Mouse (Mus musculus) embryonic facial prominence, embryonic 14.5 days (tissue): ENCODE measurements around the gene Dhx15. TPM values are rescaled to one million over a fixed set of nuclear protein-coding genes. Genes with fewer than 3 reads are reported as not detected.

ENCODE experiments used
- ATAC-seq: fragments of 200-750 bp; cut with Nextera tagmentation; 2 replicates; pipeline ENCODE4 v1.8.0; 2017; ENCODE audit warnings: low read depth, moderate number of reproducible peaks, moderate TSS enrichment
- DNase-seq: peaks from one replicate; pipeline ENCODE4 v3.0.0-alpha.2; 2015; ENCODE audit warnings: low spot score
- H3K27ac ChIP-seq: fragments of 300-500 bp; sonication (generic); replicated peaks from 2 replicates; pipeline ENCODE4 v1.5.1; 2014; ENCODE audit warnings: low read depth, mild to moderate bottlenecking, low read length, moderate library complexity
- H3K27me3 ChIP-seq: fragments of 300-500 bp; sonication (generic); replicated peaks from 2 replicates; pipeline ENCODE4 v1.6.1; 2014; ENCODE audit warnings: low read length; ENCODE audit not compliant: control insufficient read depth, insufficient read depth
- H3K36me3 ChIP-seq: fragments of 300-500 bp; sonication (generic); 2 replicates; pipeline ENCODE4 v1.6.1; 2014; ENCODE audit warnings: low read length, mixed read lengths; ENCODE audit not compliant: control insufficient read depth, insufficient read depth
- H3K4me1 ChIP-seq: fragments of 300-500 bp; sonication (generic); 2 replicates; pipeline ENCODE4 v1.6.1; 2014; ENCODE audit warnings: antibody characterized with exemption, low read length; ENCODE audit not compliant: control insufficient read depth, insufficient read depth
- H3K4me2 ChIP-seq: fragments of 300-500 bp; sonication (generic); 2 replicates; pipeline ENCODE4 v1.6.1; 2014; ENCODE audit warnings: low read depth, mild to moderate bottlenecking, low read length, moderate library complexity, mixed read lengths
- H3K4me3 ChIP-seq: fragments of 300-500 bp; sonication (generic); 2 replicates; pipeline ENCODE4 v1.5.1; 2014; ENCODE audit warnings: low read depth, mild to moderate bottlenecking, low read length
- H3K9ac ChIP-seq: fragments of 300-500 bp; sonication (generic); 2 replicates; pipeline ENCODE4 v1.6.1; 2014; ENCODE audit warnings: low read depth, mild to moderate bottlenecking, low read length, moderate library complexity, mixed read lengths
- H3K9me3 ChIP-seq: fragments of 300-500 bp; sonication (generic); 2 replicates; pipeline ENCODE4 v1.6.1; 2016; ENCODE audit warnings: low read length; ENCODE audit not compliant: control insufficient read depth
- WGBS: fragments of 180-500 bp; shearing (Covaris S2); extraction: QIAGEN DNeasy Blood & Tissue Kit; methylation state at CpG from one replicate; pipeline ENCODE4 v1.1.7; 2014; 5-methylcytosine and 5-hydroxymethylcytosine counted together
- polyA plus RNA-seq: library from polyadenylated mRNA; unstranded; fragments of >200 nt; fragmentation: Nextera tagmentation; extraction: Ambion mirVana; gene quantifications from 2 replicates; pipeline ENCODE4 v1.2.1, GENCODE M21; 2014

The Dhx15 gene
- polyA plus RNA-seq, 1 experiment from 2014 or later = 76.3 TPM

DNA sequence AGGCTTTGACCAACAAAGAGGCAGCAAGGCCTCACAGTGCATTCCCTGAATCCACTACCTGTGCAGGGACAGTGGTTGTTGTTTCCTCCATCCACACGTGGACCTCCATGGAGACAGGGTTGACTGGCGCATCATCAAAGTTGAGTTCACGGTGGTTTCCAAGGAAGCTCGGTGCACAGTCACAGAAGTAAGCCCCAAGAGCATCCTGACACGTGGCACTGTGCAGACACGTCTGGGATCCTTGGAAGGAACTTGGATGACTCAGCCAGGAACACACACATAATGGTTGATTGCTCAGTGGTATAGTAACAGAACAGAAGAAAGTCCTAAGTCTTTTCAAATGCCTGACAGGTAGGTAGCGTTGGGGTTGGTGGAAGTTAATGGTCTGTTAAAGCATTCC lies 40.2 kb upstream of the Dhx15 start:
- H3K9me3 ChIP-seq = 0 out of 2 replicates have a peak, but pooled peaks cover 2% of the 10 kb centered on the region
- WGBS = 93% methylated on average over 7 of the region's 7 CpGs
- no peak for ATAC-seq
- no peaks in the 10 kb centered on the region for H3K36me3 ChIP-seq
- H3K27ac ChIP-seq = no peak overlapping the region
- no peak overlapping the region for H3K4me3 ChIP-seq
- no peak overlapping the region for H3K9ac ChIP-seq
- peaks cover 11% of the 10 kb centered on the region for H3K4me1 ChIP-seq
- no peaks in the 10 kb centered on the region for H3K27me3 ChIP-seq
- DNase-seq = no peak
- no peak overlapping the region for H3K4me2 ChIP-seq

GRCm38 (mm10) chr5:52226677-52227076 lies 36.4 kb upstream of the Dhx15 start:
- WGBS = 72% methylated on average over 3 of the region's 3 CpGs
- H3K4me1 ChIP-seq = no peaks in the 10 kb centered on the region

GRCm38 (mm10) chr5:52221596-52221995 lies 31.3 kb upstream of the Dhx15 start:
- ATAC-seq = no peak
- WGBS = 84% methylated on average over 5 of the region's 5 CpGs

More at GRCm38 (mm10) chr5:52226677-52227076, 36.4 kb upstream of the Dhx15 start:
- Histone ChIP-seq H3K4me2 (no peak overlapping the region), H3K4me3 (no peak overlapping the region), H3K9me3 (no peaks in the 10 kb centered on the region), H3K27ac (no peak overlapping the region), H3K9ac (no peak overlapping the region), H3K27me3 (no peaks in the 10 kb centered on the region), H3K36me3 (no peaks in the 10 kb centered on the region)
- DNase-seq (no peak), ATAC-seq (no peak)

DNA sequence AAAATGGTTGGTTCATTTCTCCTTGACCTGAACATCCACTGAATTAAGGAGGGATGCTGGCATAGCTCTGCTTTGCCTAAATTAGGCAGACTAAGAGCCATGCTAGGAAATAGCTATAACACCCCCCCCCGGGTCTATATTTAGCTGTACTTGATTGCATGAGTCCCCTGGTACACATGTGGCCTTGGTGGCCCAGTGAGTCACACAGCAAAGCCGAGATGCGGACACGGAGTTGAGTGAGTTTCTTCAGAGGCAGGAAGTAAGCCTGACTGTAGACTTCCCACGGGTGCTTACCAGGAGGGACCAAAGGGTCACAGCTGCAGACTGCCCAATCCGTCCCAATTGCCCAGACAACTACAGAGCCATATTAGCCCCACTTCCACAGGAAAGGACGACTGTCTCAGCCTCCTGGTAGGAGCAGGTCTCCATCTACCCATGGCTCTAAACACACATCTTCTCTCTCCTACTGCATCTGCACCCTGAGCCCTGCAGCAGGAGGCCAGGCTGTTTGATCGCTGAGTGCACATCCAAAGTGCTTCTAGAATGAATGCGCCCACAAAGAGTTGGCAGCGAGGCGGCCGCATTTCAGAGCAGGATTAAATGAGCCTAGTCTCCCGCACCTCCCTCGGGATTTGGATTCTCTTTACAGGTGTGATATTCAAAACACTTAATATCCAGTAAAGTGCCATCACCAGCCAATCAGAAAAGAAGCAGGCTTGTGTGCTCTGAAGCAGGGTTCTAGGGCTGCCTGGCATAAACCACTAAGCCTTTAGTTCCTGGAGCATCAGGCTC lies 29.9 kb upstream of the Dhx15 start:
- 0 out of 2 replicates have a peak, but pooled peaks have one; percentile 5 for ATAC-seq

More at GRCm38 (mm10) chr5:52221596-52221995, 31.3 kb upstream of the Dhx15 start:
- Histone ChIP-seq H3K4me1 (peaks cover 8% of the 10 kb centered on the region), H3K9me3 (no peaks in the 10 kb centered on the region), H3K4me2 (no peak overlapping the region), H3K36me3 (no peaks in the 10 kb centered on the region), H3K4me3 (no peak overlapping the region), H3K27ac (no peak overlapping the region), H3K9ac (no peak overlapping the region), H3K27me3 (no peaks in the 10 kb centered on the region)
- DNase-seq = no peak

DNA sequence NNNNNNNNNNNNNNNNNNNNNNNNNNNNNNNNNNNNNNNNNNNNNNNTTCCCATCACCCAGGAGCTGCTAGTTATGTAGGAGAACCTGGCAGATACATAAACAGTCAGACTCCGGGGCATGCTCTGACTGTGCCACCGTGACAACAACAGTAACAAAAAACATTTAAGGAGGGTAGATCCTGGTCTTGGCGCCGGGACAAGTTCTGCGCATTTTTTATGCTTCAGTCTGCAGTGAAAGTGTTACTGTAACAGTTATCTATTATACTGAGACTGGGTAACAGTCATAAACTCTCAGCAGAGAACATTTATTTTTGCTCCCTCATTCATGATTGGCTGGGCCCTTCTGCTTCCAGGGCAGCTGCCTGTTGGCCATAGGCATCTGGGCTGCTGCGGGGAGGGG lies 27.9 kb upstream of the Dhx15 start:
- no peak overlapping the region for H3K9ac ChIP-seq
- 0 out of 2 replicates have a peak overlapping the region, but pooled peaks have one; percentile 18 for H3K4me2 ChIP-seq
- H3K36me3 ChIP-seq = no peaks in the 10 kb centered on the region
- H3K4me3 ChIP-seq = no peak overlapping the region
- no peaks in the 10 kb centered on the region for H3K27me3 ChIP-seq
- peaks cover 8% of the 10 kb centered on the region for H3K4me1 ChIP-seq
- ATAC-seq (no peak), DNase-seq (peak; percentile 37)
- WGBS = 38% methylated on average over 6 of the region's 6 CpGs
- no peak overlapping the region for H3K27ac ChIP-seq
- no peaks in the 10 kb centered on the region for H3K9me3 ChIP-seq

More for the DNA sequence above, 29.9 kb upstream of the Dhx15 start:
- Histone ChIP-seq H3K9ac (no peak overlapping the region), H3K36me3 (no peaks in the 10 kb centered on the region), H3K27ac (no peak overlapping the region), H3K9me3 (no peaks in the 10 kb centered on the region), H3K4me3 (no peak overlapping the region), H3K4me2 (no peak overlapping the region), H3K4me1 (peaks cover 8% of the 10 kb centered on the region), H3K27me3 (no peaks in the 10 kb centered on the region)
- DNase-seq = peak; percentile 55
- WGBS = 68% methylated on average over 14 of the region's 14 CpGs

DNA sequence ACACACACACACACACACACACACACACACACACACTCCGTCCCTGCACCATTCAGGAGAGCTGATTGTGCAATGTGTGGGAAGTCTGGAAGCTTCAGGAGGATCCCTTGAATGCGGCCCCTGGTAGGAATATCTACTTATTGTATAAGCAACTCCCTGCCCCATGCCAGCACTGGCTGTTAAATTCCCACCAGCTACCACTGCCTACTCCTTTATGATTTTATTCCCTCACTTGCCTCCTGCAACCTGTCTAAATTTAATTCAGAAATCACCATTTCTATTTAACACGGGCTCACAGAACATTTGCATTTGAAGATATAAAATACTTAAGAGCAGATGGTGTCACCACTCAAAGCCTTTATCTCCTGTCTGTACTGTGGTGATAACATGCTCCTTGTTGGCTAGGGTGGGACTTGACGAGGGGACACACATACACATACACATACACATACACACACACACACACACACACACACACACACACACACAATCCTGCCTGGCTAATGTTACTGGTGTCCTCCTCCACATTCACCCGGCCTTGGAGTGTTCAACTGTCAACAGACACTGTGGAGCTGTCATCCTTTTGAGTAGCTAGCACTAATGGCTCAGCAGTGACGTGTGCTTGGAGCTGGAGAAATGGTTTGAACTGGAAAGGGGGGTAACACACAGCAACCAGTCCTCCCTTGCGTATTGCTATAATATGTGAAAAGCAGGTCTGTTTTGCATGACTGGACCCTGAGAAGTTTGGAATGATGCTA lies 23.0 kb upstream of the Dhx15 start:
- Histone ChIP-seq H3K4me3 (no peak overlapping the region), H3K27me3 (no peaks in the 10 kb centered on the region), H3K27ac (no peak overlapping the region), H3K9me3 (no peaks in the 10 kb centered on the region), H3K4me1 (peaks cover 5% of the 10 kb centered on the region), H3K9ac (no peak overlapping the region), H3K4me2 (no peak overlapping the region), H3K36me3 (no peaks in the 10 kb centered on the region)
- ATAC-seq = no peak
- DNase-seq = no peak
- WGBS = 81% methylated on average over 7 of the region's 7 CpGs

- Histone ChIP-seq H3K9ac (peak overlapping the region; percentile 45), H3K4me2 (peak overlapping the region; percentile 64), H3K27me3 (no peaks in the 10 kb centered on the region), H3K4me3 (peak overlapping the region; percentile 96), H3K36me3 (no peaks in the 10 kb centered on the region), H3K27ac (no peak overlapping the region), H3K9me3 (no peaks in the 10 kb centered on the region), H3K4me1 (peaks cover 16% of the 10 kb centered on the region)
- no peak for ATAC-seq
- 46% methylated on average over 1 of the region's 1 CpGs for WGBS
- peak; percentile 9 for DNase-seq
These were observed 810 bp upstream of the Dhx15 start for GRCm38 (mm10) chr5:52191180-52191468.

GRCm38 (mm10) chr5:52189664-52190365 lies 499 bp downstream of the Dhx15 start:
- Histone ChIP-seq H3K4me3 (peak overlapping the region; percentile 96), H3K27me3 (no peaks in the 10 kb centered on the region), H3K9me3 (no peaks in the 10 kb centered on the region), H3K4me1 (peaks cover 16% of the 10 kb centered on the region), H3K27ac (peak overlapping the region; percentile 96), H3K36me3 (peaks cover 2% of the 10 kb centered on the region; the same call in 1 of the 2 replicates), H3K4me2 (peak overlapping the region; percentile 87), H3K9ac (peak overlapping the region; percentile 100)
- WGBS = 0% methylated on average over 30 of the region's 63 CpGs
- peak; percentile 77 for ATAC-seq
- peak; percentile 74 for DNase-seq
